28 mouse cellular contexts compared by ENCODE assay signal in the genomic region with DNA sequence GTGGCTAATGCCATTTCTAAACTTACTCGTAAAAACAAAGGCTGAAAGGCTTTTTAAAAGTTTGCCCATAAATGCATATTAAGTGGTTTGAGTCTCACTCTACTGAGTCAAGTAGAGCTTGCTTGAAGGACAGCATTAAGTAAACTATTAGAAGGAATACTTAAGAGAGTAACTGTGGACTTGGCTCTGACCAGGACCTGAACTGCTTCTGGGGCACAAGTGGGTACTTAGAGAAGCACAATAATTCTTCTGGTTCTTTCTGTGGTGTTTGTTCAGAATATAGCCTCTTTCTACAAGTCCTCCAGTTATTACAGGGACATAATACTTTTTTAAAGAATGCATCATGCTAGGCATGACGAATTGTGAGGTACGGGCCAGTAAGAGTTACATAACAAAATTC. TPM values are rescaled to one million over a fixed set of nuclear protein-coding genes. Genes with fewer than 3 reads are reported as not detected.
DNase-seq lines count a peak whose midpoint lies in the region; ATAC-seq and TF ChIP-seq lines count a peak whose summit lies in the region.
"Had no signal": no experiment of that assay in that cellular context is flagged by ENCODE, and none has a peak within 500 bp of the region (broad histone marks: within the 10 kb centered on the region; RNA-seq: fewer than 3 reads in every experiment).

No protein-coding gene starts in this region.

- H3K9ac ChIP-seq in lung, embryonic 16.5 days (ENCODE audit: low read length), result no peak overlapping the region
- H3K9ac ChIP-seq: embryonic facial prominence, embryonic 13.5 days; embryonic facial prominence, embryonic 15.5 days; forebrain, embryonic 12.5 days had no signal

- H3K4me2 ChIP-seq in lung, embryonic 16.5 days (ENCODE audit: low read depth, low read length), result no peak overlapping the region
- H3K4me2 ChIP-seq: embryonic facial prominence, embryonic 13.5 days; embryonic facial prominence, embryonic 15.5 days; forebrain, embryonic 12.5 days had no signal

- DNase-seq in kidney, adult 2 months, result peak; percentile 13
- no peak for DNase-seq in kidney, adult 11 months
- DNase-seq in lung, adult 2 months, result no peak
- peak; percentile 73 for DNase-seq in lung, postnatal 25 days (ENCODE audit: low spot score)
- DNase-seq in right cerebral cortex, postnatal 36 days (ENCODE audit: low spot score in 2 of 2), result no peak
- DNase-seq: adrenal gland, adult 8-10 months; adrenal gland, postnatal 14 days; adrenal gland, postnatal 36 days; B cell, adult 2 months; cerebellum, adult 11-12 months; cerebellum, adult 2 months; cerebellum, adult 9-10 months; cerebellum, postnatal 10 days; cerebellum, postnatal 25 days; embryo, embryonic 11 days had no signal

- no peak for TF ChIP-seq CTCF in kidney, adult 2 months (conservative IDR thresholded peaks at IDR 0.05; ENCODE audit: insufficient read depth, insufficient read length, low read depth, low read length)
- TF ChIP-seq CTCF in lung, adult 2 months (IDR thresholded peaks at IDR 0.05; ENCODE audit: insufficient read depth, low read length), result no peak

- 72% methylated on average over 3 of the region's 3 CpGs for WGBS in kidney, adult 2 months
- WGBS in lung, embryonic 16.5 days, result 71% methylated on average over 3 of the region's 3 CpGs
- 73% methylated on average over 3 of the region's 3 CpGs for WGBS in lung, adult 2 months

- H3K27me3 ChIP-seq in kidney, adult 2 months (replicated peaks; ENCODE audit: control insufficient read depth, insufficient read depth, low read length), result no peaks in the 10 kb centered on the region
- no peaks in the 10 kb centered on the region for H3K27me3 ChIP-seq in lung, embryonic 16.5 days (ENCODE audit: control insufficient read depth, insufficient read depth, low read depth, low read length)
- H3K27me3 ChIP-seq: CH12.LX; embryonic facial prominence, embryonic 13.5 days; embryonic facial prominence, embryonic 15.5 days; forebrain, embryonic 12.5 days; Patski had no signal

- no peak overlapping the region for H3K27ac ChIP-seq in kidney, adult 2 months (ENCODE audit: insufficient read depth, low read depth, low read length)
- no peak overlapping the region for H3K27ac ChIP-seq in lung, embryonic 16.5 days (ENCODE audit: low read length)
- H3K27ac ChIP-seq: embryonic facial prominence, embryonic 13.5 days; embryonic facial prominence, embryonic 15.5 days; forebrain, embryonic 10.5 days; forebrain, embryonic 12.5 days had no signal

- no peaks in the 10 kb centered on the region for H3K9me3 ChIP-seq in lung, embryonic 16.5 days (ENCODE audit: control insufficient read depth, low read length)
- H3K9me3 ChIP-seq: embryonic facial prominence, embryonic 13.5 days; embryonic facial prominence, embryonic 15.5 days; forebrain, embryonic 10.5 days; forebrain, embryonic 12.5 days; G1E had no signal

- TF ChIP-seq POLR2A in kidney, adult 2 months (IDR thresholded peaks at IDR 0.05; ENCODE audit: low read depth, low read length), result no peak
- TF ChIP-seq POLR2A in lung, adult 2 months (IDR thresholded peaks at IDR 0.05; ENCODE audit: borderline replicate concordance, extremely low read depth, low read depth, low read length), result no peak

- H3K36me3 ChIP-seq in kidney, adult 2 months (ENCODE audit: control insufficient read depth, insufficient read depth, low read length), result no peaks in the 10 kb centered on the region; the same call in 1 of the 2 replicates
- H3K36me3 ChIP-seq in lung, embryonic 16.5 days (ENCODE audit: control insufficient read depth, insufficient read depth, low read length), result no peaks in the 10 kb centered on the region
- H3K36me3 ChIP-seq: embryonic facial prominence, embryonic 15.5 days had no signal

- peaks cover 4% of the 10 kb centered on the region; the same call in 1 of the 2 replicates for H3K4me1 ChIP-seq in kidney, adult 2 months (ENCODE audit: control insufficient read depth, insufficient read depth, low read length)
- H3K4me1 ChIP-seq in lung, embryonic 16.5 days (replicated peaks; ENCODE audit: control insufficient read depth, insufficient read depth, low read length), result peaks cover 11% of the 10 kb centered on the region
- peaks cover 7% of the 10 kb centered on the region for H3K4me1 ChIP-seq in lung, adult 2 months (ENCODE audit: control insufficient read depth, insufficient read depth, low read length)

- peak; percentile 81 for ATAC-seq in lung, embryonic 16.5 days (ENCODE audit: low read depth)
- ATAC-seq: activated CD4-positive, CD25-positive, alpha-beta regulatory T cell, adult 4 months; CD4-positive, CD25-positive, alpha-beta regulatory T cell, adult 4 months; forebrain, embryonic 14.5 days; forebrain, embryonic 16.5 days; Patski had no signal

- no peak overlapping the region for H3K4me3 ChIP-seq in kidney, adult 2 months (ENCODE audit: insufficient read depth, low read depth, low read length)
- H3K4me3 ChIP-seq in lung, embryonic 16.5 days (ENCODE audit: low read length), result no peak overlapping the region
- no peak overlapping the region for H3K4me3 ChIP-seq in lung, adult 2 months (replicated peaks; ENCODE audit: extremely low read depth, low read depth, low read length)
- H3K4me3 ChIP-seq: embryonic facial prominence, embryonic 13.5 days; embryonic facial prominence, embryonic 15.5 days; erythroblast, embryonic 14.5 days; forebrain, embryonic 10.5 days; forebrain, embryonic 12.5 days had no signal

RNA-seq across cellular contexts. Expression of a gene that starts 5.0 kb away (rescaled TPM):
- 22.0 and 23.0 TPM in 2 replicates for polyA plus RNA-seq in kidney, adult 2 months (2012; rRNA removed)
- polyA plus RNA-seq in lung, embryonic 16.5 days (2015; fragmentation: Nextera tagmentation; extraction: Ambion mirVana), result 33.5 and 33.7 TPM in 2 replicates
- polyA plus RNA-seq in lung, adult 2 months (2012; rRNA removed), result 47.9 and 49.1 TPM in 2 replicates

RNA-seq across cellular contexts. Expression of a gene that starts 11.3 kb away (rescaled TPM):
- 9.2 and 10.0 TPM in 2 replicates for polyA plus RNA-seq in kidney, adult 2 months (2012; rRNA removed)
- polyA plus RNA-seq in lung, embryonic 16.5 days (2015; fragmentation: Nextera tagmentation; extraction: Ambion mirVana), result 4.6 and 5.6 TPM in 2 replicates
- polyA plus RNA-seq in lung, adult 2 months (2012; rRNA removed), result 10.0 and 12.5 TPM in 2 replicates

RNA-seq across cellular contexts. Expression of a gene that starts 42.7 kb away (rescaled TPM):
- polyA plus RNA-seq in kidney, adult 2 months (2012; rRNA removed), result 34.5 and 40.7 TPM in 2 replicates
- 45.3 and 49.4 TPM in 2 replicates for polyA plus RNA-seq in lung, embryonic 16.5 days (2015; fragmentation: Nextera tagmentation; extraction: Ambion mirVana)
- polyA plus RNA-seq in lung, adult 2 months (2012; rRNA removed), result 20.9 and 28.5 TPM in 2 replicates

Comparison
In these comparisons a context has a peak if more than half of its experiments do, and no peak if none do; other contexts are left out.
1. DNase-seq: peak in kidney, adult 2 months (single experiment) and lung, postnatal 25 days (single experiment); none in kidney, adult 11 months (single experiment), lung, adult 2 months (single experiment) and right cerebral cortex, postnatal 36 days (0 of 2).